1 mouse cellular context compared by ENCODE assay signal in genomic region chr2:156166557-156166956, GRCm38 (mm10).
TF ChIP-seq lines count a peak whose summit lies in the region.

No protein-coding gene starts in this region.

TF ChIP-seq in CH12.LX, 34 proteins besides CTCF, POLR2A, EP300 and RAD21:
- 0 out of 2 replicates have a peak, but pooled peaks have one; percentile 64 for TF ChIP-seq POLR2AphosphoS2 (IDR thresholded peaks at IDR 0.05; ENCODE audit: low read depth, low read length)
- 0 out of 2 replicates have a peak, but pooled peaks have one; percentile 39 for TF ChIP-seq CHD1 (IDR thresholded peaks at IDR 0.05; ENCODE audit: low read depth, low read length)
- no peak for TF ChIP-seq PAX5 (IDR thresholded peaks at IDR 0.05; ENCODE audit: low read length)
- no peak for TF ChIP-seq USF2 (conservative IDR thresholded peaks at IDR 0.05; ENCODE audit: low read depth, low read length)
TF ChIP-seq in CH12.LX: peak in this region for 2.
